Mouse (Mus musculus): ENCODE results near the gene Gpatch8.

GRCm38 (mm10) chr11:102448327-102448726, 107.9 kb downstream of the Gpatch8 start:
- no peak for TF ChIP-seq CTCF (IDR thresholded peaks at IDR 0.05; ENCODE audit: extremely low read depth, insufficient read depth, low read length)
- peak; percentile 46; the same call in 1 of the 2 replicates for TF ChIP-seq POLR2A (IDR thresholded peaks at IDR 0.05; ENCODE audit: extremely low read depth, insufficient read depth, low read length)
